Mouse (Mus musculus): ENCODE results near the gene Galm. TPM values are rescaled to one million over a fixed set of nuclear protein-coding genes. Genes with fewer than 3 reads are reported as not detected.
A peak's percentile ranks its signal among the peaks of the same experiment; 100 is the strongest.

Galm gene
- polyA plus RNA-seq, 1 experiment from 2014 or later: 7.5 TPM

DNA sequence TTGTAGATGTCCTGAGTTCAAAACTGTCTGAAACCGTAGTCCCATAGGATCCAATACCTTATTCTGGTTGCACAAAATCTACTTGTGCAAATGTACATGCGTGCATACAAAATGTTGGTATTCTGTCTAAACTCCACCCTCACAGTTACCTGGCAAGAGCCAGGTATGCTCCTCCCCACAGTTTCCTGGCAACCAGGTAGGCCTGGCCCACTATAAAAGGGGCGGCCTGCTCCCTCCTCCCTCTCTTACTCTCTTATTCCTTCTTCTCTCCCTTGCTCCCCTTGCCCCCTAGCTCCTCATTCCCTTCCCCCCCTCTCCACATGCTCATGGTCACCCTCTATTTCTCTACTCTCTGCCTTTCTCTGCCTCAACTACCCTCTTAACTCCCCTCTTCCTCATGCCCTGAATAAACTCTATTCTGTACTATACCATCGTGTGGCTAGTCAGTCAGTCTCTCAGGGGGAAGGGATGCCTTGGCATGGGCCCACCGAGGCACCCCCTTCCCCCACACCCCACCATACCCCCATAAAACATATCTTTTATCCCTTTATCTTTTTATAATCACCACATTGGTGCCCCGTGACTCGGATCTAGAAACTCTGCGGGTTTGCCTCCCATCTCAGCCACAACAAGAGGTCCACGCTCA lies 31.9 kb upstream of the Galm start:
- Histone ChIP-seq H3K9me3 (replicated peaks; ENCODE audit: control insufficient read depth, low read length) (no peaks in the 10 kb centered on the region), H3K27me3 (ENCODE audit: control insufficient read depth, insufficient read depth, low read length) (no peaks in the 10 kb centered on the region; the same call in 1 of the 2 replicates), H3K4me3 (ENCODE audit: low read depth, low read length) (no peak overlapping the region), H3K4me2 (peak overlapping the region; percentile 60), H3K9ac (ENCODE audit: low read depth, low read length) (0 out of 2 replicates have a peak overlapping the region, but pooled peaks have one; percentile 56), H3K27ac (ENCODE audit: low read depth, low read length) (no peak overlapping the region), H3K36me3 (ENCODE audit: control insufficient read depth, insufficient read depth, low read length) (no peaks in the 10 kb centered on the region), H3K4me1 (ENCODE audit: control insufficient read depth, insufficient read depth, low read length) (peaks cover 6% of the 10 kb centered on the region; the same call in 1 of the 2 replicates)
- no peak for ATAC-seq (replicated peaks; ENCODE audit: insufficient number of reproducible peaks, low FRiP score, low TSS enrichment)
- WGBS (ENCODE audit: insufficient replicate concordance): 78% methylated on average over 9 of the region's 9 CpGs

DNA sequence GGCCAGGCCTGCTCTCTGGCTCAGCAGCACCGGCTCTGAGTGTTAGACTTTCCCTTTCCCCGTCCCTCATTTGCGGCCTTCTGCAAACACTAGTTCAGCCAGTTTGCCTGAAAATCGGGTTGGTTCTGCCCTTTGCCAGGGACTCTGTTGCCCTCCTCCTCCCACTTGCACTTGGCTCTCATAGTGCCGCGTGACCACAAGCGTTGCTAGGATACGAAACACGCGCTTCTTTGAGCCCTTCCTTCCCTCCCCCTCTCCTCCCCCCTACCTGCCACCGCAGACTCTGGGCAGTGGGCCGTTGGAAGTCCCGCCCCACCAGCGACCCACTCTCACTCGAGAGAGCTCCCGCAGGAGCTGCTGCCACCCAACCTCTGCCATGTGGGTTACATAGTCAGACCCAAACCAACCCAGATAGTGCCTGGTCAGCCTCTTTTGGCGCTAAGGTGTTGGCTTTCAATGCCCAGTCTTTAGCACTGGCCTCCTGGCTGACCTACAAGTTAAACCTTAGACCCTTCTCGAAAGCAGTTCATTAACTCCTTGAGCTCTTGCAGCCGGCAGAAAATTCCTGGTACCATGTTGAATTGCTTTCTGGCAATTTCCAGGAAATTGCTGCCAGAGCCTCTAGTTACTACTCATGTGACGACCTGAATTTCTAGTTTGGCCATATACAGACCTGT lies 31.1 kb upstream of the Galm start:
- peaks cover 6% of the 10 kb centered on the region; the same call in 1 of the 2 replicates for H3K4me1 ChIP-seq (ENCODE audit: control insufficient read depth, insufficient read depth, low read length)
- peak overlapping the region; percentile 25 for H3K4me3 ChIP-seq (ENCODE audit: low read depth, low read length)
- ATAC-seq (replicated peaks; ENCODE audit: insufficient number of reproducible peaks, low FRiP score, low TSS enrichment): no peak
- 21% methylated on average over 20 of the region's 20 CpGs for WGBS (ENCODE audit: insufficient replicate concordance)
- peak overlapping the region; percentile 60 for H3K4me2 ChIP-seq
- H3K27me3 ChIP-seq (ENCODE audit: control insufficient read depth, insufficient read depth, low read length): no peaks in the 10 kb centered on the region; the same call in 1 of the 2 replicates
- no peaks in the 10 kb centered on the region for H3K9me3 ChIP-seq (replicated peaks; ENCODE audit: control insufficient read depth, low read length)
- H3K27ac ChIP-seq (ENCODE audit: low read depth, low read length): no peak overlapping the region
- no peaks in the 10 kb centered on the region for H3K36me3 ChIP-seq (ENCODE audit: control insufficient read depth, insufficient read depth, low read length)
- H3K9ac ChIP-seq (ENCODE audit: low read depth, low read length): 0 out of 2 replicates have a peak overlapping the region, but pooled peaks have one; percentile 56

DNA sequence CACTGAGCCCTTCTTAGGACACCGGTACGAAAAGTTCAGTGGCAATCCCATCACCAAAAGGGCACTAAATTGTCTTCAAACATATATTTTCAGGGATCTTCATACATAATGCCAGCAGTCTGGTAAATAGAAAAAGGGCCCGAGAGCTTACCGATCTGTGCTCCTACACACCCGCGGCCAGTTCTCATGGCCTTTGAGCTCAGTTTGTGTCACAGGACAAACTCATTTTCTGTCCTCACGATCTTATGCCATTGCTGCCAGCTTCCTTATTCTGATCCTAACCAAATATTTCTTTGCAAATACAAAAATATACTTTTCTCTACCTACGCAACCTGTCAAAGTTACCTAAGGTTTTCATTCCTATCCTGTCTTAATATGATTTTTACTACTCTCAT lies 30.6 kb upstream of the Galm start:
- 88% methylated on average over 8 of the region's 8 CpGs for WGBS (ENCODE audit: insufficient replicate concordance)

DNA sequence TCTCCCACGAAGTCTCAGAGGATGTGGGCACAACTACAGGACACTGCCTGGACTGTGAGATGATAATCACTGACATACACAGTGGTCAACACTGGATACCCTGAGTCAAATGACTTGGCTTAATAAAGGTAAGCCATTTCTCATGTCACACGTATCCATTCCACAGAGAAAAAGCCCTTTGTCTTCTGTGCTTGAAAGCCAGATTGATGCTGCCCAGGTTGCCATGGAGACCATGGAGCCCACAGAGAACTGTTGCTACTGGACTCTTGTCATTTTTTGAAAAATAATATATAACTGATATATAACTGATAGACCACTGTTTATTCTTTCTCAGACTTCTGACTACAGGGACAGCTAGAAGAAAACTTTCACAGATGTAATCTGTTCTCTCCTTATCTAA lies 30.1 kb upstream of the Galm start:
- Histone ChIP-seq H3K27ac (ENCODE audit: low read depth, low read length) (no peak overlapping the region), H3K4me2 (no peak overlapping the region), H3K36me3 (ENCODE audit: control insufficient read depth, insufficient read depth, low read length) (no peaks in the 10 kb centered on the region), H3K9ac (ENCODE audit: low read depth, low read length) (no peak overlapping the region), H3K9me3 (replicated peaks; ENCODE audit: control insufficient read depth, low read length) (no peaks in the 10 kb centered on the region), H3K4me1 (ENCODE audit: control insufficient read depth, insufficient read depth, low read length) (peaks cover 6% of the 10 kb centered on the region; the same call in 1 of the 2 replicates), H3K4me3 (ENCODE audit: low read depth, low read length) (no peak overlapping the region), H3K27me3 (ENCODE audit: control insufficient read depth, insufficient read depth, low read length) (no peaks in the 10 kb centered on the region; the same call in 1 of the 2 replicates)
- ATAC-seq (replicated peaks; ENCODE audit: insufficient number of reproducible peaks, low FRiP score, low TSS enrichment): no peak
- WGBS (ENCODE audit: insufficient replicate concordance): 64% methylated on average over 2 of the region's 2 CpGs

More for the DNA sequence above, 30.6 kb upstream of the Galm start:
- Histone ChIP-seq H3K9ac (ENCODE audit: low read depth, low read length) (no peak overlapping the region), H3K27me3 (ENCODE audit: control insufficient read depth, insufficient read depth, low read length) (no peaks in the 10 kb centered on the region; the same call in 1 of the 2 replicates), H3K27ac (ENCODE audit: low read depth, low read length) (no peak overlapping the region), H3K4me1 (ENCODE audit: control insufficient read depth, insufficient read depth, low read length) (peaks cover 6% of the 10 kb centered on the region; the same call in 1 of the 2 replicates), H3K4me3 (ENCODE audit: low read depth, low read length) (no peak overlapping the region), H3K4me2 (no peak overlapping the region), H3K36me3 (ENCODE audit: control insufficient read depth, insufficient read depth, low read length) (no peaks in the 10 kb centered on the region), H3K9me3 (replicated peaks; ENCODE audit: control insufficient read depth, low read length) (no peaks in the 10 kb centered on the region)
- ATAC-seq (replicated peaks; ENCODE audit: insufficient number of reproducible peaks, low FRiP score, low TSS enrichment): no peak

DNA sequence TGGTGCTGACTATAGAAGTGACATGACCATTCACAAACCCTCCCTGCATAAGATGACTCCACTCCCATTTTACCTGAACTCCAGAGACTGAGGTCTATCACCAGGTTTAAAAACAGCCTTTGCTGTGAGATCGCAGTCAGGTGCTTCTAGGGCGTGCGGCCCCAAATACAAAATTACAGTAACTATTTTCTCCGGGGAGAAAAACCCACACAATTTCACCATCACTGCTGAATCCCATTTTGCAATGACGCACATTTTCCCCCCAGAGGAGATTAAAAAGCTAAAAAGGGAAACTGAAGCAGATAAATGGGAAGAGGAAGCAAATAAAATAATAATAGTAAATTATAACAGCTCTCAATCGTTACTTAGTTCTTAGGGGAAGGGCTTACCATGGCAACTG lies 27.4 kb upstream of the Galm start:
- no peaks in the 10 kb centered on the region for H3K27me3 ChIP-seq (ENCODE audit: control insufficient read depth, insufficient read depth, low read length)
- no peak overlapping the region for H3K9ac ChIP-seq (ENCODE audit: low read depth, low read length)
- H3K4me1 ChIP-seq (ENCODE audit: control insufficient read depth, insufficient read depth, low read length): peaks cover 6% of the 10 kb centered on the region; the same call in 1 of the 2 replicates
- 80% methylated on average over 6 of the region's 6 CpGs for WGBS (ENCODE audit: insufficient replicate concordance)
- no peak overlapping the region for H3K4me2 ChIP-seq
- H3K9me3 ChIP-seq (replicated peaks; ENCODE audit: control insufficient read depth, low read length): no peaks in the 10 kb centered on the region
- H3K36me3 ChIP-seq (ENCODE audit: control insufficient read depth, insufficient read depth, low read length): no peaks in the 10 kb centered on the region
- ATAC-seq (replicated peaks; ENCODE audit: insufficient number of reproducible peaks, low FRiP score, low TSS enrichment): no peak
- H3K27ac ChIP-seq (ENCODE audit: low read depth, low read length): no peak overlapping the region
- H3K4me3 ChIP-seq (ENCODE audit: low read depth, low read length): no peak overlapping the region

DNA sequence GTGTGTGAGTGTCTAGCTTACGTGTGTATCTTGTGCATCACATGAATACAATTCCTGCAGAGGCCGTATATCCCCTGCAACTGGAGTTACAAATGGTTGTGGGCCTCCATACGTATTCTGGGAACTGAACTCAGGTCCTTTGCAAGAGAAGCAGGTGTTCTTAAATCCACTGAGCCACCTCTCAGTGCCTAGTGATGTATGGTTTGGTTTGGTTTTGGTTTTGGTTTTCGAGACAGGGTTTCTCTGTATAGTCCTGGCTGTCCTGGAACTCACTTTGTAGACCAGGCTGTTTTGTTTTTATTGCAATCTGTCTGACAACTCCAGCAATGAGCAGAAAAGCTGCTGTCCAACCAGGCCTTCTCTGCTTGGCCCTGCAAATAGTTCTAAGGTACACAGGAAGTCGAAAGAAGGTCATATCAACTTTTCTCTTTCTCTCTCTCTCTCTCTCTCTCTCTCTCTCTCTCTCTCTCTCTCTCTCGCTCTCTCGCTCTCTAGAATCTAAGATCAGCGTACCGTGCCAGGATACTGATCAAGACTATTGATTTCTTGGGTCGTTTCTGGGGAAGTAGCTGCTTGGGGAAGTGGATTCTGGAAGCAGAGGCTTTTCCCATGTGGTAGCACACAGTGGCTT lies 21.8 kb upstream of the Galm start:
- H3K4me2 ChIP-seq: no peak overlapping the region
- ATAC-seq (replicated peaks; ENCODE audit: insufficient number of reproducible peaks, low FRiP score, low TSS enrichment): no peak
- H3K36me3 ChIP-seq (ENCODE audit: control insufficient read depth, insufficient read depth, low read length): no peaks in the 10 kb centered on the region
- H3K9ac ChIP-seq (ENCODE audit: low read depth, low read length): no peak overlapping the region
- no peak overlapping the region for H3K4me3 ChIP-seq (ENCODE audit: low read depth, low read length)
- no peak overlapping the region for H3K27ac ChIP-seq (ENCODE audit: low read depth, low read length)
- H3K4me1 ChIP-seq (ENCODE audit: control insufficient read depth, insufficient read depth, low read length): no peaks in the 10 kb centered on the region
- no peaks in the 10 kb centered on the region for H3K9me3 ChIP-seq (replicated peaks; ENCODE audit: control insufficient read depth, low read length)
- WGBS (ENCODE audit: insufficient replicate concordance): 79% methylated on average over 10 of the region's 10 CpGs
- no peaks in the 10 kb centered on the region for H3K27me3 ChIP-seq (ENCODE audit: control insufficient read depth, insufficient read depth, low read length)

DNA sequence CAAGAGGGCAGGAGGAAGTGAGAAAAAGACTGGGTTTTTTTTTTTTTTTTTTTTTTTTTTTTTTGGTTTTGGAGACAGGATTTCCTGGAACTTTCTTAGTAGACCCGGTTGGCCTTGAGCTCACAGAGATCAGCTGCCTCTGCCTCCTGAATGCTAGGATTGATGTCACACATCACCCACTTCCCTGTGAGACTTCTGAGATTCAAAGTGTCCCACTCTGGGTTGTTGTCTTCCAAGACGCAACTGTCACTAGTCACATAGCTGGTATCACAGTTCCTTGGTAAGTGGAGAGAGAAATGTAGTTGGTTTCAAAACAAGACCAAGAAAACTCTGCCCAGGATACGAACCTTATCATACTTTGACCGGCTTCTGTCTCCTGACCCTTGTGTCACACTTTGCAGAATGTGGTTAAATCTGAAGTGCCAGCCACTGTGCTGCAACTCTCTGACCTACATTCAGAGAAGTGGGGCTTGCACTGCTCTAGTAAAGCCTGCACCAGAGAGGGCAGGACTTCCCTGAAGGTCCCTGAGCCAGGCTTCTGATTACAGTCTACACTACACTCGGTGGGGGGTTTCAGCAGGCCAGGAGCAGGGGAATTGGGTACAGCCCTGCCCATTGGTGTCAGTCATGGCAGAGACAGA lies 14.5 kb upstream of the Galm start:
- Histone ChIP-seq H3K4me3 (ENCODE audit: low read depth, low read length) (no peak overlapping the region), H3K9ac (ENCODE audit: low read depth, low read length) (no peak overlapping the region), H3K4me1 (ENCODE audit: control insufficient read depth, insufficient read depth, low read length) (no peaks in the 10 kb centered on the region), H3K27me3 (ENCODE audit: control insufficient read depth, insufficient read depth, low read length) (no peaks in the 10 kb centered on the region), H3K36me3 (ENCODE audit: control insufficient read depth, insufficient read depth, low read length) (no peaks in the 10 kb centered on the region), H3K4me2 (no peak overlapping the region), H3K27ac (ENCODE audit: low read depth, low read length) (no peak overlapping the region), H3K9me3 (replicated peaks; ENCODE audit: control insufficient read depth, low read length) (no peaks in the 10 kb centered on the region)
- 52% methylated on average over 5 of the region's 5 CpGs for WGBS (ENCODE audit: insufficient replicate concordance)
- no peak for ATAC-seq (replicated peaks; ENCODE audit: insufficient number of reproducible peaks, low FRiP score, low TSS enrichment)

DNA sequence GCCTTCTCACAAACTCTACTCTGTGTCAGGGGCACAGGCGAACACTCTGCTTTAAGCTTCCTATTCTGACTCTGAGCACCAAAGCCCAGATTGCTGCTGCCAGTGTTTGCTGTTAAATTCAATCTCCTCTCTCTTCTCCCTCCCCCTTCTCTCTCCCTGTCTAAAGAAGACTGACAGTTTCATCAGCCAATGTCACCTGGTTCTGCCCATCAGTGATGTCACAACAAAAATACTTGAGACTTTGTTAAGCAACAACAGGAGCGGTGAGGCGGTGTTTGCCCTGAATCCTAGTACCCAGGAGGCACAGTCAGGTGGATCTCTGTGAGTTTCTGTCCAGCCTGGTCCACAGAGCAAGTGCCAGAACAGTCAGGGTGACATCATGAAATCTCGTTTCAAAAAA lies 13.8 kb upstream of the Galm start:
- no peaks in the 10 kb centered on the region for H3K36me3 ChIP-seq (ENCODE audit: control insufficient read depth, insufficient read depth, low read length)
- no peak overlapping the region for H3K4me2 ChIP-seq
- H3K4me3 ChIP-seq (ENCODE audit: low read depth, low read length): no peak overlapping the region
- no peak overlapping the region for H3K27ac ChIP-seq (ENCODE audit: low read depth, low read length)
- no peak for ATAC-seq (replicated peaks; ENCODE audit: insufficient number of reproducible peaks, low FRiP score, low TSS enrichment)
- no peaks in the 10 kb centered on the region for H3K9me3 ChIP-seq (replicated peaks; ENCODE audit: control insufficient read depth, low read length)
- H3K4me1 ChIP-seq (ENCODE audit: control insufficient read depth, insufficient read depth, low read length): no peaks in the 10 kb centered on the region
- WGBS (ENCODE audit: insufficient replicate concordance): 87% methylated on average over 4 of the region's 4 CpGs
- no peaks in the 10 kb centered on the region for H3K27me3 ChIP-seq (ENCODE audit: control insufficient read depth, insufficient read depth, low read length)
- no peak overlapping the region for H3K9ac ChIP-seq (ENCODE audit: low read depth, low read length)
